Mouse (Mus musculus) testis, adult 2 months (tissue): Measurements from ENCODE around the gene Ctnnb1. TPM values are rescaled to one million over a fixed set of nuclear protein-coding genes. Genes with fewer than 3 reads are reported as not detected.

ENCODE experiments used
- H3K27ac ChIP-seq: fragments of 200-500 bp; 2 replicates; pipeline ENCODE4 v1.5.1; 2012; ENCODE audit warnings: low read depth, low read length; ENCODE audit not compliant: control insufficient read depth, insufficient read depth
- H3K27me3 ChIP-seq: fragments of 200-500 bp; 2 replicates; pipeline ENCODE4 v1.6.1; 2012; ENCODE audit warnings: mild to moderate bottlenecking, low read length, moderate library complexity; ENCODE audit not compliant: control insufficient read depth, insufficient read depth
- H3K36me3 ChIP-seq: fragments of 200-500 bp; 2 replicates; pipeline ENCODE4 v1.6.1; 2012; ENCODE audit warnings: mild to moderate bottlenecking, low read length; ENCODE audit not compliant: control insufficient read depth, insufficient read depth
- H3K4me1 ChIP-seq: fragments of 200-500 bp; 2 replicates; pipeline ENCODE4 v1.6.1; 2012; ENCODE audit warnings: low read length; ENCODE audit not compliant: control insufficient read depth, insufficient read depth
- H3K4me3 ChIP-seq: fragments of 200-500 bp; 2 replicates; pipeline ENCODE4 v1.5.1; 2012; ENCODE audit warnings: low read depth, mild to moderate bottlenecking, low read length, moderate library complexity, mixed read lengths; ENCODE audit not compliant: control insufficient read depth
- CTCF ChIP-seq: fragments of 200-500 bp; IDR thresholded peaks from 2 replicates; pipeline ENCODE4 v1.5.1; 2012; ENCODE audit warnings: low read depth, mild to moderate bottlenecking, inconsistent platforms, low read length, moderate library complexity; ENCODE audit not compliant: control insufficient read depth, insufficient read depth, insufficient replicate concordance
- POLR2A ChIP-seq: fragments of 200-500 bp; IDR thresholded peaks from 2 replicates; pipeline ENCODE4 v1.6.1; 2012; ENCODE audit warnings: low read depth, mild to moderate bottlenecking, inconsistent platforms, low read length, moderate library complexity; ENCODE audit not compliant: control insufficient read depth
- polyA plus RNA-seq: library from polyadenylated mRNA; depleted of rRNA; stranded (reverse); fragments of >200 nt; gene quantifications from 2 replicates; pipeline ENCODE4 v1.2.3, GENCODE M21; 2012

Gene Ctnnb1
- polyA plus RNA-seq, 1 experiment = 41.4 TPM

- H3K4me1 ChIP-seq = no peaks in the 10 kb centered on the region; the same call in 1 of the 2 replicates
- no peaks in the 10 kb centered on the region for H3K36me3 ChIP-seq
- H3K27ac ChIP-seq = no peak overlapping the region
- H3K27me3 ChIP-seq = no peaks in the 10 kb centered on the region
- H3K4me3 ChIP-seq = no peak overlapping the region
- TF ChIP-seq POLR2A (no peak), CTCF (no peak)
Observed at GRCm38 (mm10) chr9:120894376-120894775, 34.6 kb upstream of the Ctnnb1 start.

GRCm38 (mm10) chr9:120896502-120896901 lies 32.5 kb upstream of the Ctnnb1 start:
- Histone ChIP-seq H3K4me1 (peaks cover 3% of the 10 kb centered on the region), H3K36me3 (no peaks in the 10 kb centered on the region), H3K4me3 (no peak overlapping the region), H3K27me3 (no peaks in the 10 kb centered on the region), H3K27ac (no peak overlapping the region)
- TF ChIP-seq CTCF = no peak
- TF ChIP-seq POLR2A = no peak

DNA sequence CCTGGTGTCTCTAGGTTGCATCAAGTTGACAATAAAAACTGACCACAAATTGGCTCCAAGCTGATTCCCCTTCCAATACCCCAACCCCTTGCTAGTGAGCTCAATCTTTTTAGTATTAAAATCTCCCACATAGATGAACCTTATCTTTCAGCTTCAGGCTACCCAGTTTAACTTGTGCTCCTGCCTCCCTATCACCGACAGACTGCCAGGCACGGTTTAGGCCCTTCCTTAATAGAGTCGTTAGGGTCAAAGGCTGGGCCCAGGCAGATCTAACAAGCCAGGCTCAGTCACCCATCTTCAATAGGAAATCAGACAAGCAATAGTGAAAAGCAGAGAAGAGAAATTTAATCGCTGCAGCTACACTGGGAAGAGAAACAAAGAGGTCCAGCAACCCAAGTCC lies 31.7 kb upstream of the Ctnnb1 start:
- H3K36me3 ChIP-seq = no peaks in the 10 kb centered on the region
- H3K4me1 ChIP-seq = peaks cover 3% of the 10 kb centered on the region
- TF ChIP-seq POLR2A (no peak), CTCF (no peak)
- H3K27me3 ChIP-seq = no peaks in the 10 kb centered on the region
- H3K4me3 ChIP-seq = no peak overlapping the region
- H3K27ac ChIP-seq = no peak overlapping the region

GRCm38 (mm10) chr9:120899833-120900232 lies 29.2 kb upstream of the Ctnnb1 start:
- Histone ChIP-seq H3K27ac (no peak overlapping the region), H3K4me3 (no peak overlapping the region), H3K27me3 (no peaks in the 10 kb centered on the region), H3K4me1 (peaks cover 3% of the 10 kb centered on the region; the same call in 1 of the 2 replicates), H3K36me3 (no peaks in the 10 kb centered on the region)
- TF ChIP-seq CTCF = no peak
- TF ChIP-seq POLR2A = no peak

GRCm38 (mm10) chr9:120900338-120901274 lies 28.4 kb upstream of the Ctnnb1 start:
- no peak overlapping the region for H3K27ac ChIP-seq
- TF ChIP-seq CTCF (no peak), POLR2A (no peak)
- H3K4me1 ChIP-seq = peaks cover 3% of the 10 kb centered on the region; the same call in 1 of the 2 replicates
- no peak overlapping the region for H3K4me3 ChIP-seq
- no peaks in the 10 kb centered on the region for H3K27me3 ChIP-seq
- H3K36me3 ChIP-seq = no peaks in the 10 kb centered on the region

DNA sequence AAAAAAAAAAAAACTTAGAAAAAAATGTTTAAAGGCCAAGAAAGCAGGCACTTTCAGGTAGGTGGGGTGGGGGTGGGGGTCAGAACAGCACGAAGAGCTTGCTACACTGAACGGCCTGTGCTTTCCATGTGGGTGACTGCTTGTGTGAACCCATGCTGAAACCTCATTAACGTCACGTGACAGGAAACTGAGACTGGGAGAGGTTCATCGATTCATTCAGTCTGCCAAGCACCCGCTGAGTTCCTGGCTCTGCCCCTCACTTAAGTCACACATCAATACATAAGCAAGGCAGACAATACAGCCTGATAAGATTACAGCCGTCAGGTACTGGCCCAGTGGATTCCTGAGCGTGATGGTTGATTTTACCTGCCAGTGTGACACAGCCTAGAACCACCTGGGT lies 26.5 kb upstream of the Ctnnb1 start:
- Histone ChIP-seq H3K4me3 (no peak overlapping the region), H3K4me1 (peaks cover 3% of the 10 kb centered on the region), H3K27me3 (no peaks in the 10 kb centered on the region), H3K36me3 (no peaks in the 10 kb centered on the region), H3K27ac (no peak overlapping the region)
- no peak for TF ChIP-seq CTCF
- no peak for TF ChIP-seq POLR2A

DNA sequence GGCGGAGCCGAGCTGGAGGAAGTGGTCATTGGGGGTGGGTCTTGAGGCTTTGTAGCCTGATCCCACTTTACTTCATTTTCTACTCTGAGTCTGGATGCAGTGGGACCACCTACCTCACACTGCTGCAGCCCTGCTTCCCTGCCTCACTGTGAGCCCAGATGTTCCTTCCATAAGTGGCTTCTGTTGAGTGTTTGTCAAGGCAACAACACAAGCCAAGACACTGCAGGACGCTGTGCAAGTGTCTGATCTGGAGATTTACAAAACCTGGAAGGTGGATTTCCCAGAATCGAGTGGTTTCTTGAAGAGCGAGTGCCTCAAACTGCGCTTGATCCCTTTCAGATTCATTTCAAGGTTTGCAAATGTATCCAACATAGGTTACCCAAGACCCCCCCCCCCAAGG lies 20.6 kb upstream of the Ctnnb1 start:
- no peaks in the 10 kb centered on the region for H3K36me3 ChIP-seq
- no peak overlapping the region for H3K4me3 ChIP-seq
- TF ChIP-seq POLR2A (no peak), CTCF (no peak)
- no peak overlapping the region for H3K27ac ChIP-seq
- no peaks in the 10 kb centered on the region for H3K27me3 ChIP-seq
- H3K4me1 ChIP-seq = no peaks in the 10 kb centered on the region; the same call in none of the 2 replicates
